Mouse (Mus musculus) spleen, adult 12 weeks (tissue): ENCODE measurements around the gene Tmem63a.

Source experiments
- DNase-seq: peaks from one replicate; pipeline ENCODE4 v3.0.0; 2022; ENCODE audit warnings: low spot score

The Tmem63a gene

GRCm38 (mm10) chr1:181009754-181010153, 67.6 kb downstream of the Tmem63a start:
- DNase-seq: no peak

- DNase-seq: no peak
Measured at GRCm38 (mm10) chr1:181010171-181010932, 68.2 kb downstream of the Tmem63a start.

DNA sequence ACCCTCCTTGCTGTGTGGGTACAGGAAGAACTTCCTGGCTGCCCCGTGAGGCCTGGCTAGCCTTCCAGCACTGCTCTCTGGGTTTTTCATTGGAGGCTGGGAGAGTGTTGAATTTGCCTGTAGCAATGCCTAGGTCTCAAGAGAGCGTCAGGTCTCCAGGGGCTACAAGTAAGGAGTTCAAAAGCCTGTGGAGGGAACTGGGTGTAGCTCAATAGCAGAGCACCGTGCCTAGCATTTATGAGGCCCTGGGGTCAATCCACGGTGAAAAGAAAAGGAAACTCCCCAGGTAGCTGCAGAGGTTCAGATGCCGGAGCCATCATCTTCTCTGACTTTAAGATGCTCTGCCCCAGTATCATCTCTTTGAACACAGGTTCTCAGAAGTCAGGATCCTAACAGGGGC, 69.5 kb downstream of the Tmem63a start:
- no peak for DNase-seq

DNA sequence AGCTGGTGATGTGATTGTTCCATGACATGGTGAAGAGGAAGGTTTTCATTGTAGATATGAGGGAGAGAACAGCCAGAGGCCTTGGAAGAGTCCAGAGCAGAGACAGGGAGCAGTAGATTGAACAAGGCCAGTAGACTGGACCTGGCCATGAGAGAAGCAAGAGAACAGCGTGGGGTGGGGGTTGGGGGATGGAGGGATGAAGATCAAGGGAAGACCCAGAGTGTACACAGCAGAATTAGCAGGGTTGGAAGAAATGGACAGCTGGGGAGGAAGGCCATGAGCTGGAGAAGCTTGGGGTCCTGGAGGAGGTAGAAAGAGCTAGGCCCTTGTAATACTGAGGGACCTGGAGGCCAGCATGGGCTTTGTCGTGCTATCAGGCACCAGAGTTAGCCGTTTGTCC, 70.3 kb downstream of the Tmem63a start:
- DNase-seq: no peak

GRCm38 (mm10) chr1:181013446-181013845, 71.3 kb downstream of the Tmem63a start:
- DNase-seq: no peak

DNA sequence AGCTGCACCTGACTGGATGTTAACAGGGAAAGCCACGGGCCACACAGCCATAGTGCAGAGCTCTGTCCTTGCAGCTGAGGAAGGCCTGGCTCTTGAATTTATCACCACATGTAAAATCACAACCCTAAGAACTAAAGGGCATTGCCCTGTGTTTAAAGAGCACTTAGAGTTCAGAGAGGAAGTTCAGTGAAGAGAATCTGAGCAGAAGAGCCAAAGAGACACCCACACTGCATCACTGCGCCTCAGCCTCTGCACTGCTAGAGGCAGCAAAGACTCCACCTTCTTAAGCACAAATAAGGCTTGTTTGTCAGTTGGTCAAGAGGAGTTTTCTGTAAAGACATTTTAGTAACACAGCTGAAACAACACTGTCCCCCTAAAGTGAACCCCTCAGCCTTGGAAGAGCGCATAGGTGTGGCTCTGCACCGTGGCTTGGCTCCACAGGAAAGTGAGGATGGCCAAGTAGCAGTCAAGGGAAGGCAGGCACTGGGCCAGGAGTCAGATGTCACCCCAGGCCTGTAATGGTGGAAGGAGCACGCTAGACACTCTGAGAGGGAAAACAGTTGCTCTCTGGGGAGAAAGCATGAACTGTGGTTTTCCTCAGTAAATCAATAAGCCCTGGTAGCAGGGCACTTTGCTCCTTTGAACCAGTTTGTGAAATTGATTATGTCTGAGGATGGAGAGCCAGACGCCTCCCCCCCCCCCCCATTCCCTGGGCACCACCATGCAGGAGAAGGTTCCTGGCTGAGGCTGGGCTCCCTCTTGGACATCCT, 72.8 kb downstream of the Tmem63a start:
- no peak for DNase-seq

DNA sequence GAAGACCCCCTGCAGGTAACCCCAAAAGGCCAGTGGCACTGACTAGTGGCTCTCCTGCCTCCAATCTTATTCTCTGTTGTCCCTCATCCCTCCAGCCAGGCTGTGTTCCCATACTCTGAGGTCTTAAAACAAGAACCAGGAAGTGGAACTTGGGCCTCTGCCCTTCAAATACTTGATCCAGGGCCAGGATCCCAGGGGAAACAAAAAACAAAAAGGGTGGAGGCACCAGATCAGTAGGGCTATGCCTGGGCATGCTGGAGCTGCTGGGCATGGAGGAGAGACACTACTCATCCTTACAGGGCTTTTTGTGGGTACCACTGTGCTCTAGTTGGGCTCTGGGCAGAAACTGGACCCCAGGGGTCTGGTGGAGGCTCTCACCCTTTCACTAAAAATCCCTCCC, 73.4 kb downstream of the Tmem63a start:
- no peak for DNase-seq

DNA sequence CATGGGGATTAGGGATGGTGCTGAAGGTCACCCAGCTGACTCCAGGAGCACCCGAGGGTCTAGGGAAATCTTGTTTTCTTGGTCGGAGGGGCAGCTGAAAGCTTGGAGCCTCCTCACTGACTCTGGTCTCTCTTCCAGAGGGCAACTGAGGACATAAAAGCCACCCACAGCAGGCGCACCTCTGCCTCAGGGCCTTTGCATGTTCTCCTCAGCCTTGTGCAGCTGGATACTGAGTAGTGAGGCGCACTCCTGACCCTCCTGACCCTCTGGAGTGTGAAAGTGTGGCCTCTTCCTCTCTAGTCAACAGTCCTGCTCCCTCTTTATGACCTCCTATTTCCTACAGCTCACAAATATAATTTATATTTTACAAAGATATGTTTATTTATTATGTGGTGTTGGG, 73.9 kb downstream of the Tmem63a start:
- DNase-seq: no peak

- peak; percentile 55 for DNase-seq
Measured at GRCm38 (mm10) chr1:181016532-181017131, 74.5 kb downstream of the Tmem63a start.

DNA sequence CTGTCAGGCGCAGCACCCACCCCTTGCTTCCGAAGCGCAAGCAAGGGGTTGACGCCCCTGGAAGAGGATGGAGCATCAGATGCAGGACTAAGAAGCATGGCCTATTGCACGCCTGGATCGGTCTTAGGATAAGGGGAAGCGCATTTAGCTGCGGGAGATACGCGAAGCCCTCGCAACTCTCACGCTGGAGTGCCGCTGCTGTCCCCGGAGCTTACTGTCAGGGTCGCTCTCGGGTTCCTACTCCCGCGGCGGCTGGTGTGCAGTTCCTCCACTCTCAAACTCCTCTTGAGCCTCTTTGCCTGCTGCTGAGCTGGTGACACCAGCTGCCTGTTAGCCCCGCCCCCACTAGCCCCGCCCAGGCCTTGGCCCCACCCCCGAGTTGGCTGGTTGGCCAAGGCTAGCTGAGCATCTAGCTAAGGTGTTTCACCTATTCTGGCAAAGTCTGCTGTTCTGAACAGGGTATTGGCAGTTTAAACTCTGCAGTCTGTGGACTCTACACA, 75.1 kb downstream of the Tmem63a start:
- DNase-seq: peak; percentile 68

DNA sequence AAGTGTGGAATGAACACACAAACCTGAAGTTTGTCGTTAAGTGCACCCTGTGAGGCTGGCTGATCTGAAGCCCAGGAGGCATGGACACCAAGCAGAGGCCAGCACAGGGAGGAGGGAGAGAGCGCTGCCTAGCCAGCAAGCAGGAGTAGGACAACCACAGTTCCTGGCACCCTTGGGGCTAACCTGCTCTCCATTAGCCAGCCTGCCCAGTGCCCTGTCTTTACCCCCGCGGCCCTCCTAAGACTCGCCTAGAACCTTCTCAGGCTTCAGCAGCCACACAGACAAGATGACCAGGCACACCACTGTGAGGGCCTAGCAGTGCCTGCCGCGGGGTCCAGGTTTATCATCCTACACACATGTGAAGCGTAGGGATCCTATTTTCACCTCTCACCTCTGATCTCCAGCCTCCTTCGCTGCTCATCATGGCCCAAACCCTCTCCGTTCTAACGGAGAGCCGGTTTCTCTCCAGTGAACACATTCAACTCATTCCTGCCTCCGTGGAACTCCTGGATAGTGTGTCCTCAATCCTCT, 75.8 kb downstream of the Tmem63a start:
- DNase-seq: no peak

GRCm38 (mm10) chr1:181020756-181021487, 78.8 kb downstream of the Tmem63a start, which contains the start of gene Ephx1:
Gene Ephx1 (minus strand): TSS chr1:181020904.
- no peak for DNase-seq

DNA sequence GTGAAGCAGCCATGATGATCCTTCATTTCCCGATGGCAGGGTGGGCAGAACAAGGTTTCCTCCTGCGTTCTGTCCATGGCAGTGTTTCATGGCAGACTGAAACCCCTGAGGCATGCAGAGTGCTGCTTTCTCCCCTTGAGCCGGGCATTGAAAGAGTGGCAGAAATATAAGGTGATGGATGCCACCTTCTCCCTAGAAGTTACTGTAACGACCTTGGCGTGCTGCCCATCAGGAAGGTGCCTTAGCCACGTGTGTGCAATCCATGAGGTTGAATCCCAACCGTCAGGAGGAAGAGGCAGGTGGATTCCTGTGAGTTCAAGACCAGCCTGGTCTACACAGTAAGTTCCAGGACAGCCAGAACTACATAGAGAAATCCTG, 79.3 kb downstream of the Tmem63a start:
- DNase-seq: no peak

DNA sequence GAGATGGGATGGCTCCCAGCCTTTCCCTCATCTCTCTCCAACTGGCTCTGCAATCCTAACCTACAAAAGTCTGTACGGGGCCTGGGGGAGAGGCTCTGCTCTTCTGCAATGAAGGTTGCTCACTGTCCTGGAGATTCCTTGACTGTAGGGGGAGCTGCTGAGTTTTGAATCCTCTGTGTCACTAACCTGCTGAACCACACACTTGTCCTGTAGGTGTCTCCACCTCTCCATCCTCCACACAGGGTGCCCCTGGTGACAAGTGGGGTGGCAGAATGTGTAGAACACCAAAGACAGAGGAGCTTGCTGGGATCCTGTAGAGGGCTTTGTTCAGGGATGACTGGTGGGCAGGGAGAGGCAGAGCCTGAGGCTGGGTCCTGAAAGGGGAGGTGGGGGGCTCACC, 80.1 kb downstream of the Tmem63a start:
- DNase-seq: peak; percentile 58
